Mouse (Mus musculus) olfactory bulb, adult 2 months (tissue): ENCODE measurements around the gene Triml1.

Experiments used
- CTCF ChIP-seq: fragments of 200-500 bp; IDR thresholded peaks from 2 replicates; pipeline ENCODE4 v1.5.1; 2012; ENCODE audit warnings: low read depth, mild to moderate bottlenecking, low read length, moderate library complexity; ENCODE audit not compliant: insufficient read depth
- POLR2A ChIP-seq: fragments of 200-500 bp; IDR thresholded peaks from 2 replicates; pipeline ENCODE4 v1.6.1; 2012; ENCODE audit warnings: mild to moderate bottlenecking, low read depth, low read length, moderate library complexity; ENCODE audit not compliant: insufficient read depth

DNA sequence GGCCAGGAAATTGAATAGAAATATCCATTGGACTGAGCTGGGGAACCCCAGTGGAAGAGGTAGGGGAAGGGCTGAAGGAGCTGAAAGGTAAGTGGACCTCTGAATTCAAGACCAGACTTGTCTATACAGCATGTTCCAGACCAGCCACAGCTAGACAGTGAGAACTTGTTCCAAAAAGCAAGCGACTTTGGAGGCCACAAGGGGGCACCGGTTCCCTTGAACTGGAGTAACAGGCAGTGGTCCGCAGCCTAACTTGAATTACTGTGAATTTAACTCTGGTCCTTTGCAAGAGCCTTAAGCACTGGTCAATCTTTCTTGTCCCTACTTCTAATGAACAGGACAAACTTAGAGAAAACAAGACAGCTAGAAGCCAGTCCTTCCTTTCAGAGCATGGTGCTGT lies 37.0 kb upstream of the Triml1 start:
- TF ChIP-seq CTCF, result no peak
- no peak for TF ChIP-seq POLR2A
